Mouse (Mus musculus) brain, embryonic 14.5 days (tissue): Measurements from ENCODE around the gene Sema3c. TPM values are rescaled to one million over a fixed set of nuclear protein-coding genes. Genes with fewer than 3 reads are reported as not detected.

Experiments used
- DNase-seq: peaks from one replicate; pipeline ENCODE4 v3.0.0-alpha.2; 2011; ENCODE audit warnings: low read depth
- CTCF ChIP-seq: fragments of 200-500 bp; IDR thresholded peaks from 2 replicates; pipeline ENCODE4 v1.5.1; 2012; ENCODE audit warnings: inconsistent platforms, mild to moderate bottlenecking, moderate library complexity, borderline replicate concordance; ENCODE audit not compliant: insufficient read depth, insufficient read length; ENCODE audit errors: extremely low read depth
- POLR2A ChIP-seq: fragments of 200-500 bp; IDR thresholded peaks from 2 replicates; pipeline ENCODE4 v1.6.1; 2012; ENCODE audit warnings: mild to moderate bottlenecking, inconsistent platforms, borderline replicate concordance; ENCODE audit not compliant: poor library complexity, insufficient read depth, insufficient read length, severe bottlenecking; ENCODE audit errors: extremely low read depth
- polyA plus RNA-seq: library from polyadenylated mRNA; depleted of rRNA; stranded (reverse); fragments of >200 nt; gene quantifications from 2 replicates; pipeline ENCODE4 v1.2.3, GENCODE M21; 2012

The Sema3c gene
- polyA plus RNA-seq, 1 experiment, result 11.1 TPM

- TF ChIP-seq POLR2A, result no peak
- TF ChIP-seq CTCF, result no peak
- DNase-seq, result peak; percentile 92
Measured at GRCm38 (mm10) chr5:17586518-17587210, 12.6 kb downstream of the Sema3c start.

- DNase-seq, result no peak
- no peak for TF ChIP-seq POLR2A
- TF ChIP-seq CTCF, result no peak
Measured at GRCm38 (mm10) chr5:17591908-17592307, 17.8 kb downstream of the Sema3c start.

DNA sequence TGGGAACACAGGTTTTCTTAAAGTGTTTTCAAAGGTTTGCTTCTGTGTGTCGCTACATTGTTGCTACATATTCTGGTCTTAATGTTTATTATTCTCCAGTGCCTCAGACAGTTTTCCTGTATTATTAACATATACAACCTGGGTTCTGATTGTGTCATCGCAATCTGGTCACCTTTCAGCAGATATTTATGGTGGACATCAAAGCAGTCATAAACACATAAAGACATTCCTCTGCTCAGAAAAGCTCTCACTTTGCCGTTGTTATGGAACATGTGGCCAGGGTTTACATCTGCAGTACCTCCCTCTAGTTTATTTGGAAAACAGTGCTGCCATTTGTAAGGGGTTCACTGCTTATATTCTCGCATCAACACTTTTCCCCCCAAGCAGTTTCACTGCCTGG, 27.6 kb downstream of the Sema3c start:
- DNase-seq, result no peak
- TF ChIP-seq POLR2A (no peak), CTCF (no peak)

DNA sequence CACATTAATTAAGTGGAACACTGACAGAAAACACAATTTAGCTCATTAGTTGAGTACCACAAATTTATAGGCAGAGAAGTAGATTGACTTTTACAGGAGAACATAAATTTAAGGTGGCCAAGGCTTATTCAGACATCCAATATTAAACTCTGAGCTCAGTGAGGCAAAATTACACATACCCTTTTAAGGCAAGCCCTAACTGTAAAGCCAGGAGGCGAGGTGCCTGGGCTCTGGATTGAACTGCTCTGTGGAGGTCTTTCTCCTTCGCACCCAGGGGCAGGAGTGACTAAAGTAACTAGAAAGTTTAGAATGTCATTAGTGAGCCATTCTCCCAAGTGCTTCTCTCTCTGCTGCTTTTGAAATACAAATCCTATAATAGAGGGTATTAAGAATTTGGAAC, 46.5 kb downstream of the Sema3c start:
- TF ChIP-seq POLR2A (no peak), CTCF (no peak)
- DNase-seq, result no peak

DNA sequence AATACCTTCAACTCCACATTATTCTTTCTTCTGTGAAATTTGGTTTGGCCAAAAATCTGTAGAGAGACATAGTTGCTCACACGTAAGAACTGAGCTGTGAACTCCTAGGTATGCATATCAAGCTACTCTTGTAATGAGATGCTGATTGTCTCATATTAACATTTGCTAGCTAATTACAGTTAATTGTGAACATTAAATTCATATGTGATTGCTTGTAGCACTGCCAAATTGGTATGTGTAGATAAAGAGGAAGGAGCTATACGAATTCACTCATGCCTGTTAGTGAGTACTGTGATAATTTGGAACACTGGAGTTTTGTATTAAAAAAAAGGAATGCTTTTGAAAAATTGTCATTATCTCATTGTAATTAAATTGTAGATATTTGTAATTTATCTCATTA, 48.5 kb downstream of the Sema3c start:
- TF ChIP-seq CTCF (no peak), POLR2A (no peak)
- peak; percentile 53 for DNase-seq

- DNase-seq, result no peak
- TF ChIP-seq CTCF (no peak), POLR2A (no peak)
Measured at GRCm38 (mm10) chr5:17628606-17629005, 54.5 kb downstream of the Sema3c start.

DNA sequence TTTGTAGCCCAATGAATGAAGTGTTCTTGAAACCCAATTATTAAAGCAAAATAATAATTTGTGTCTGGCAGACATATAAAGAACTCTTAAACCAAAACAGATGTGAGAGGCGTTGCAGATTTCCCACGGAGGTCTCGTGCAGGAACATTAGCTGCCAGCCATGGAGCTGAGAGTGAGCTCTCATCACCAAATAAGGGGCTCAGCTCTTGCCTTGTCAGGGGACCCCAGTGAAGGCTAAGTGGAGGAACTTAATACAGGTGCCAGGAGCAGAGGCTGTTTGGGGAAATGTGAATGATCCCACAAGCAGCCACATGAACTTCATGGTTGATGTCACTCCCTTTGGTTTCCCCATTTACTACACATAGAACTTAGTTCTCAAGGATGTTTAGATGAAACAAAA, 55.5 kb downstream of the Sema3c start:
- TF ChIP-seq POLR2A (no peak), CTCF (no peak)
- no peak for DNase-seq

- DNase-seq, result no peak
- TF ChIP-seq CTCF, result no peak
- TF ChIP-seq POLR2A, result no peak
Measured at GRCm38 (mm10) chr5:17639519-17639918, 65.4 kb downstream of the Sema3c start.

DNA sequence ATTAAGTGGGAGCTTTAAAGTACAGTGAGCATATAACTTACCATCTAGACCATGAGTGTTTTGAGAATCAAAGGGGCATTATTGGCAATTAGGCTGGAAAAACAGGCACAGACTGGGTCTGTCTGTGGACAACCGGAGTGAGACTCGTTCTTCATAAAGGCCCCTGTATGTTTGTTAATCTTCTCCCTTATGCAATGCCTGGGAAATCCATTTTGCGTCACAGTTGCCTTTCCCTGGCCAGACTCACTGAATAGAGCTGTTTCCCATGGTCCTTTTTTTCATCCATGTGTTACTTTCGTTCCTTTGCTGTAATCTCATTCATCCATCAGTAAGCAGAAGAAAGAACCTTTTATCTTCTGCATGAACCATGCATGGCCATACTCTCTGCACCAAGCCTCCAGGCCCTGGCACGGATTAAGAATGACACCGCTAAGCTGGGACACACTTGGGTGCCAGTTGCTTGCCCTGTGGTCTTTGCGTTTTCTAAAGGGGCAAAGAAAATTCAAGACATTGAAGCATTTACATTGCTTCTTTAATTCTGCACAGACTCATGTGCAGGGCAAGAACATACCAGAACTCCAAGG, 73.7 kb downstream of the Sema3c start:
- TF ChIP-seq POLR2A, result no peak
- TF ChIP-seq CTCF, result no peak
- peak; percentile 57 for DNase-seq

- TF ChIP-seq CTCF (no peak), POLR2A (no peak)
- DNase-seq, result no peak
Measured at GRCm38 (mm10) chr5:17648865-17649542, 74.9 kb downstream of the Sema3c start.

GRCm38 (mm10) chr5:17661223-17661622, 87.1 kb downstream of the Sema3c start:
- DNase-seq, result no peak
- TF ChIP-seq POLR2A (no peak), CTCF (no peak)

GRCm38 (mm10) chr5:17671356-17671755, 97.3 kb downstream of the Sema3c start:
- no peak for TF ChIP-seq CTCF
- no peak for TF ChIP-seq POLR2A
- no peak for DNase-seq

DNA sequence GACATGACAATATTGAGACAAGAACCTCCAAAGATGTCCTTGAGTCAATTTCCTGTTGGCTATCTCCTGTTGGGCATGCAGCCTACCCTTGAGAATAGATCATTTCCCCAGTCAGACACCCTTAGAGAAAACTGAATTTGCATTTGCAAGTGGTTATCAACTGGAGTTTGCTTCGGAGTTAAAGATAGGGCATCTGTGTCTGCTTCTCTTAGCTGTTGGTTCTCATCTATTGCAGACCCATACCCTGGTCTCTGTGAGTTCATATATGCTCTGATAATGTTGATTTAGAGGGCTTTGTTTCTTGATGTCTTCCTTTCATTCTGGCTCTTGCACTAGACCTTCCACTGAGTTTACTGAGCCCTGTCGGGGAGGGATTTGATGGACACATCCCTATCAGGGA, 106.8 kb downstream of the Sema3c start:
- TF ChIP-seq CTCF (no peak), POLR2A (no peak)
- DNase-seq, result no peak
